Mouse (Mus musculus) left cerebral cortex, postnatal 10 days (tissue): ENCODE measurements around the gene Gfpt1. TPM values are rescaled to one million over a fixed set of nuclear protein-coding genes. Genes with fewer than 3 reads are reported as not detected.
"Not testable (repeated sequence)": the region's sequence is repeated elsewhere in the genome, so short reads cannot be mapped to it uniquely, and the experiment has no call there.

Source experiments
- DNase-seq, 2 experiments: peaks; one replicate each; pipeline ENCODE4 v3.0.0; 2021 to 2022; ENCODE audit warnings: low spot score in 2 of 2, mixed read lengths in 1 of 2; ENCODE audit errors: extremely low spot score in 1 of 2
- intact Hi-C: fragments of 180-260 bp; cut with DNase I; formaldehyde crosslinking; loops from one replicate; pipeline ENCODE4 v1.15.1; 2025
- total RNA-seq, 2 experiments: library from RNA; stranded (reverse); gene quantifications; 2 replicates each; pipeline ENCODE4 v1.2.3; 2021

Gfpt1 gene
- 10 to 100 TPM; 60.0 to 60.7 TPM for total RNA-seq

DNA sequence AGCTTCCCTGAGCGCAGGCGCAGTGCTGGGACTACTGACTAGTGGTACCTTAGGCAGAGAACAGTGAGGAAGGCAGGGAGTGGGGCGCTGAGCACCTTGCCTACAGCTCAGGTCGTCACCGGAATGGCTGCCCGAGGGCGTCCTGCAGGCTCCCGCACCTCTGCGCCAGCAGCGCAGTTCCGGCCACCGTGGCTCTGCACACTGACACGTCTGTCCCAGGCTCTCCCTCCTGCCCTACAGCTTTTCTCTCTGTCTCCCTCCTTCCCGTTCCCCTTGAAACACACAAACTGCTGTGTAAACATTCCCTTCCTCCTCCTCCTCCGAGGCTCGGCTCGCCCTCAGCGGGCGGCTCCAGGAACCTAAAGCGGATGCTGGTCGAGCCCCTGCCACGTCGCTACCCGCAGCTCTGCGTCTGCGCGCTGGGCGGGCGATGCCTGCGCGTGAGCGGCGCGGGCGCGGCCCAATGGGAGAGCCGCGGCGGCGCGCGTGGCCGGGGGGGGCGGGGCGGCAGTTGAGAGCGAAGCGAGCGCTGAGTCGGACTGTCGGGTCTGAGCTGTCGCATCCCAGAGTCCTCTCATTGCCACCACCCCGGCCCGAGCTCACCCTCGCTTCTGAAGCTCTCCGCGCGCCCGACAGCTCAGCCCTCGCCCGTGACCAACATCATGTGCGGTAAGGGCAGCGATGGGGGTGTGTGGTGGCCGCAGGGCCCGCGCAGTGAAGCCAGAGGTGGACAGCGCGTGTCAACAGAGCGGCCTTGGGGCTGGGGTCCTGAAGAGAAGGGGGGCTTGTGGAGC lies at the start of gene Gfpt1:
Gene Gfpt1 (plus strand): TSS at position 510 of the 794 bp plus-strand sequence.
- DNase-seq, result peak; percentile 90 to 98
- intact Hi-C loops, result no loop called here

DNA sequence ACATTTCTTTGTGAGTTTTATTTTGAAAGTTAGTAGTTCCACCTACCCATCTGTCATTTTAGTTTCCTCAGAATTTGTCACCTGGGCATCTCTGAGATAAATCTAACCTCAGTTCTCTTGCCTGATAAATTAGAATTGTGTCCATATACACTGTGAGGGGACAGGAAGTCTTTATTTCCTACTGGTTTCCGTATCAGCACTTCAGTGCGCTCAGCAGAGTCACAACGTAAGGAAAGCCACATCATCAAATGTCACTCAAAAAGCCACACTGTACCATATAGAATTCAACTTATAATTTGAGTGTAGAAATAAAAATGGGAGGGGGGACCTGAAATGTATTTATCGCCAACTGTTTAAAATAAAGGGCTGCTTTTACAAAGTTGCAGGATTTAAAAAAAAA lies 48.4 kb upstream of the Gfpt1 start:
- intact Hi-C loops, result no loop called here

DNA sequence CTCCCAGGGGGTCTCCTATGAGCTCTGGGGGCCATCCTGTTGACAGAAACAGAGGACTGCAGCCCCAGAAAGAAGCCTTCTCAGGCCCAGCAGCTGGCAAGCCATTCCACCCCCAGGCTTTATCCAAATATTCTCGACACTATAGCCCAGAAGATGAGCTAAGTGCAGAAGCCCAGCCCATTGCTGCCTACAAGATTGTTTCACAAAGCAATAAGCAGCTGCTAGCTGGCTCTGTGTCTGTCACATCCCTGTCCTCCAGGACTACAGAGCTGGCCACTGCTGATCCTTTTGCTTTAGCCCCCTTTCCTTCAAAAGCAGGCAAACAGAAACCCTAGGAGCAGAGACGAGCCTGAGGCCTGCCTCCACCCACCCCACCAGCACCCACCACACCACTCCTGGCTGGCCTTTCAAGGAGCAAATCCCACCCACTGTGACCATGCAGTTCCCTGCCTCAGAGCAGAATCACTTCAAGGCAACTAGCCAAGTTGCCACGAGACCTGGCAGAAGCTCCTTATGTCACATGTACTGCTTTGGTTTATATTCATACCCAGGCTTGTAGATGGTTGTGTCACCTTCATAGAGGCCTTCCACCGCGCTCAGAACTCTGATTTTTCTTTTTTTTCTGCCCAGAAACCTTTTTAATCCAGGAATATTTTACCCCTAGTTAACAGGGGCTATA lies 45.9 kb upstream of the Gfpt1 start:
- intact Hi-C loops, result no loop called here
- DNase-seq, result peak in 1 of 2 experiments; percentile 50

More for the DNA sequence above, 48.4 kb upstream of the Gfpt1 start:
- DNase-seq, result no peak

DNA sequence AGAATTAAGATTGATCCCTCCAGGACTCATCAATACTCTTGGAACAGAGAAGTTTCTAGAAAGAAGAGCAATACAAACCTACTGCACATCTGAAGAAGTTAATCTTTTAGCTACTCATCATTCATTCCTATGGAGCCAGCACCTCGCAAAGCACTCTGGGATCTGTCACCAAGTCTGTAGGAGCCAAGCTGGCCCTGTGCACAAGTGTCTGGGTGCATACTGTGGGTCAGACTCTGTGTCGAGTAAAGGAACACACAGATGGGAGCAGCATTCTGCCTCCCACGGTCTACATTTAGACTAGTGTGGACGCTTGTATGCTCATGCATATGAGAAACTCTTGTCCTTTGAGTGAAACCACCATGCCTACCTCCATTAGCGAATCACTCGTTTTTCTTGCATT lies 45.3 kb upstream of the Gfpt1 start:
- no peak for DNase-seq

DNA sequence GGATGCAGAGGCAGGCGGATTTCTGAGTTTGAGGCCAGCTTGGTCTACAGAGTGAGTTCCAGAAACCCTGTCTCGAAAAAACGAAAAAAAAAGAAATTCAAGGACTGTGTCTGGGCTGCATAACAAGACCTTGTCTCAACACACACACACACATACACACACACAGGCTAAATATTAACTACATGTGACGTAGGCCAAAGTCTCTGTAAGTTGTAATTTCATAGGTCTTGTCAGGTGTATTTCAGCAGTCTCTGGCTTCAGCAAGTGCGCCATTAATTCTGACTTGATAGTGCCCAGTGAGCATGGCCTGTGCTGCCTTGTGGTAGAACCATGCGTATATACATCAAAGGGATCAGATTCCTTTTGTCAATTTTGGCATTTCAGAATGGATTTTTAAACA lies 40.7 kb upstream of the Gfpt1 start:
- intact Hi-C loops, result no loop called here
- no peak for DNase-seq

More for the DNA sequence above, 45.3 kb upstream of the Gfpt1 start:
- intact Hi-C loops, result no loop called here

DNA sequence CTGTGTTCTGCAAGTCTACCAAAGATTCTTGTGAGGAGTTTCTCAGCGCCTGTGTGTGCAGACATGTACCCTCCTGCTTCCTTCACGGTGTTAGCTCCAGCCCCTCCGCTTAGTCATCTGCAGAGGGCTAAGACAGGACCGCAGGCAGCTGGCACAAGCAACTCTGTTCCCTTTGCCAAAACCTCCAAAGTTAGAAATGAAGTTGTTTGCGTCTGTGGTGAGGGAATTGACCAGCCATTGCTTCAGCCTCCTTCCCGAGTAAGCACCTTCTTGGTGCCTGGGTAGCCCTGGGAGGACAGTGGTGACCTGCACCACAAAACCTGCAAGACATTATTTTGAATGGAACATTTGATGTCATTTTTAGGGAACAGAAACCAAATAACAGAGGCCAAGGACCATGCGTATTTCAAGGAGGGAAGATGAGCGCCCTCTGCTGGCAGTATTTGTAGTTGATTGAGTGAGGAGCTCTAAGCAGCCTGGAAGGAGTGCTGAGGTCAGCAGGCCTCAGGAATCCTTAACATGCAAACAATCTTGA lies 40.1 kb upstream of the Gfpt1 start:
- intact Hi-C loops, result no loop called here
- DNase-seq, result peak; percentile 77 to 89

DNA sequence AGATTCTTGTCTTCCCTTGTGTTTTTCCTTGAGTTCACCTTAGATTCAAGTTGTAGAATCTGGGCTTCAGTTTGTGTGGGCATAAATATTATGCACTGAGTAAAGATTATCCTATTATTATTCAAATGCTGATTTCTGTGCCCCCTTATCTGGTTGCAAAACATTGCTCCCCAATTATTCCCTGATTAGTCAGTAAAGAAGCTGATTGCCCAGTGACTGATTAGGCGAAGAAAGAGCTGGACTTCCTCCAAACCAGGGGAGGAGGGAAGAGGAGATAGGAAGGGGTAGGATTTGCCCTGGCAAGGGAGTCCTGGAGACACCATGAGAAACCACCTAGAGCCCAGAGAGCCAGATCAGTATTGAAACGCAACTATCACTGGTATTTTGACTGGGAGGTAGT lies 38.5 kb upstream of the Gfpt1 start:
- intact Hi-C loops, result no loop called here
- no peak for DNase-seq

DNA sequence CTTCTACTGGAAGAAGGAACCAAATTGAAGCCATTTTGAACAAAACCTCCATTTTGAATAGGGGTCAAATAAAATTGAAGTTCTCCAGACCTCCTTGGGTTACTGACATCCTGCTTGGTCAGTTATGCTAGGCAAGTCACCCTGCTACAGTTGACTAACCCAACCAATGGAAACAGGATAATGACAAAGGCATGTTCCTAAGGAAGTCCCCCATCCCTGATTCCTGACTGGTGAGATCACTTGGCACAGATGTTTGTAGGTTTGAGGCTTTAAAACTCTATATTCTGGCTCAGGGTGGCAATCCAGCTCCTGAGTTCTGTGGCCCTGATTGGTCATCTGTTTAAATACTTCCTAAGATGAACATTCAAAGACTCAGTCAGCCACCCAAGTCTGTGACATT lies 37.1 kb upstream of the Gfpt1 start:
- intact Hi-C loops, result no loop called here
- DNase-seq, result no peak

DNA sequence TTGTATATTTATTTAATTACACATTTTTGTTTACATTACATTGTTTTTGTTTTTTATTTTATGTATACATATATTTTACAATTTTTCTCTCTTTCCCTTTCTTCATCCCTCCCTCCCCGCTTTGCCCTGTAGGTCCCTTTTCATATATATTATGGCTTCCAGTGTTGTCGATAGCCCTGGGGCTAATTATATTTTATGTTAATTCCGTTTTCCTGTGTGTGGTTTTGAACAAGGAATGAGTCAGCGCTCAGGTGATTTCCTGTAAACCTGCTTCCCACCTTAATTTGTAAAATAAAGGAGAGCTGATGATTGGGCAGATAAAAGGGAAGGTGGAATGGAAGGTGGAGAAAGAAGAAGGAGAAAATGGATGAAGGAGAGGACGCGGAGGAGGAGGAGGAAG lies 33.8 kb upstream of the Gfpt1 start, which contains the start of gene Nfu1:
Gene Nfu1 (plus strand): TSS at position 350 of the 400 bp plus-strand sequence.
- no peak for DNase-seq
- intact Hi-C loops, result no loop called here

DNA sequence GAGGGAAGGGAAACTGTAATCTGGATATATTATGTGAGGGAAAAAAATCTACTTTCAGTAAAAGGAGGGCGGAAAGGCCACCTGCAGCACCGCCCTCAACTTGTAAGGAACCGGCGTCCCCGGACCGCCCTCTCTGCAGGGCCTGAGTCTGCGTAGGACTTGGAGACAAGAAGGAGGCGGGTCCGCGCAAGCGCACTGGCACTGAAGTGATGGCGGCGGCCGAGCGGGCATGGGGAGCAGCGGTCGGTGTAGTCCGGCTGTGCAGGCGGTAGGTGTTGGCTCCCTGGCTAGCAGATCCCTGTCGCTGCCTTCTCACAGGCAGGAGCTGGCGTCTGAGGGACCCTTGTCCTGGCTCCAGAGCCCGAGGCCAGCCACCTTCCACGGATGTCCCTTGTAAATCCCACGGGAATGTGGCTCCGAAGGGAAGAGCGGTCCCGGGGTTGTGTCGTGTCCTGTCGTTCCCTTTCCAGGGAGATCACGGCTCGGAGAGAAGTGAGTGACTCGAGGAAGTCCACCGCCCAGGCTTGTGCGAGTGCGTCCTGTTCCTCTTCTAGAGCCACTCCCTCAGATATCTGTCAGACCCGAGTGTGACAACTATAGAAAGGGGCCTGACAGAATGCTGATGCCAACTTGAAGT lies 32.8 kb upstream of the Gfpt1 start:
- DNase-seq, result peak; percentile 90 to 97
- intact Hi-C loops, result no loop called here

DNA sequence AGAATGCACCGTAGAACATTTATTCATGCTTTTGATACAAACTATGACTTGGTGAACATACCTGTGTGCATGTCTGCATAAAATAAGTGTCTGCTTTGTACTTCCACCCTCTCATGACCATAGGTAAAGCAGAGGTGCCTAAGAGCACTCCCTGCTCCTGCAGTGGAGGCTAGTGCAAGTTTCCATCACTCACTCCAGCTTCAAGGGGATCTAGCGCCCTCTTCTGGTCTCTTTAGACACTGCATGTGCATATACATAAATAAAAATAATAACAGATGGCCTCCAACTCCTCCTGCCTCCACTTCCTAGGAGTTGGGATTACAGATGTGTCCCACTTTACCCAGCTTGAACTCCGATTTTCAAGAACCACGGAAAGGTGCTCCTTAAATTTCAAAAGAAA lies 25.7 kb upstream of the Gfpt1 start:
- intact Hi-C loops, result no loop called here
- DNase-seq, result peak in 1 of 2 experiments; percentile 30

DNA sequence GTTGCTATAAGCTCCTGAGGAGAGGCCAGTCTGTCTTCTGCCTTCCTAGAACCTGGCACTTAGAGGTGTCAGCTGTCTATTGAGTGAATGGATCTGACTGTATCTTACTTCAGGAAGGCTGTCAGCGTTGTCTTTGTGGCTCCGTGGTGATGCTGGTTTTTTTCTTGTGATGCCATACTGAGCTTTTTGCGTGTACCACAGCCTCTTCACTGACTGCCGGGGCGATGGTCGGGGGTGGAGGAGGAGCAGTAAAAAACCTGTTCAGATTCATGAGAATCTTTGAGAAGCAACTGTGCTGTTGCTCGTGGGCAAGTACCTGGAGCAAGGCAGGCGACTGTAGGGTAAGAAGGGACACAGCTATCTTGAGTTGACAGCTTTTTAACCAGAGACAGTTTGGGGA lies 23.8 kb upstream of the Gfpt1 start:
- intact Hi-C loops, result no loop called here
- no peak for DNase-seq

DNA sequence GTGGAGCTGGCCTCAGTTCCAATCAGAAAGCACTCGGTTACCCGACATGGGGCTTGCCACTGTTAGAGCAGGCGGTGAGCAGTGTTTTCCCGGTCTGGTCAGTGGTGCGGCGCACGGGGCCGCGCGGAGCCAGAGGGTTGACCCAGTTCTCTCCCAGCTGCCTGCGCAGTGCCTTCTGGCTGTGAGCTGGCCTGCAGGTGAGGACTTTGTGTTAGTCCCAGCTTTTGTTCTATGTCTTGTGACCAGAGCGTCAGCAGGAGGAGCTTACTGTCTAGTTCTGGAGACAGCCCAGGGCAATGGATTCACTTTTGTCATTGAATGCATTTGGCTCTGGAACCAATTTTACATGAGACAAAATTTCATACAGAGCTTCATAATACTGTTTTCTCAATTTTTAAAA lies 20.9 kb upstream of the Gfpt1 start:
- no peak for DNase-seq
- intact Hi-C loops, result no loop called here

DNA sequence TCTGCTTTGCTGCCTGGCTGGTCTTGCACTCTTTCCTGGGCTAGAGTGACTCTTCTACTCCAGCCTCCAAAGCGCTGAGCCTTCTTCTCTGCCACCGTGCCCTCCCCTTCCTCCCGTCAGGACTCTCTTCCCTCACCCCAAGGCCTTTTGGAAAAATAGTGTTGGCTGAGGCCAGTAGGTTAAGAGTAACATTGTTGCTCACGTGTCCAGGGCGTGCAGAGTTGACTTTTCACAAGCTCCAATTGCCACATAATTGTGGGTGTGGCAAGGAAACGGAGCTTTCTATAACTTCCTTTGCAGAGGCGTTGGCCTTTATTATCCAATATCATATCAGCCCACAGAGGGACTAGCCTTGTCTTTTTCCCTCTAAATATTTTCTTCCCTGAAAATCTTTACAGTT lies 15.7 kb upstream of the Gfpt1 start:
- DNase-seq, result no peak
- intact Hi-C loops, result no loop called here

DNA sequence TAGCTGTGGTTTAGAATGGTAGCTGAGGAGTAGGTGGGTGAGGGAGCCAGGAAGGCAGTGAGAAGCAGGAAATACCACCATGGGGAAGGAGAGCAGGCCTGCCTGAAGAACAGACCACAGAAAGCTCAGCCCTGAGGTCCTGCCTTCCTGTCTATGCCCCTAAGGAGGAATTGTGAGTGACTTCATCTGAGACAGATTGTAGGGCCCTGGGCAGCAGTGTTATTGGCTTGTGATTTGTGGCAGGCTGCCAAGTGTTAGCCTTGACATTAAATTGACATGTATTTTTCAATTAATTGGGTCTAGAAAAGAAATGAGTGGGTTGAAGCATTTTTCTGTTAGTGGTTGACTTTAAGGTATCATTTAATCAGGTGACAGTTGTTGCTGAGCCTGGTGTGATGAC lies 13.8 kb upstream of the Gfpt1 start:
- DNase-seq, result no peak
- intact Hi-C loops, result no loop called here

DNA sequence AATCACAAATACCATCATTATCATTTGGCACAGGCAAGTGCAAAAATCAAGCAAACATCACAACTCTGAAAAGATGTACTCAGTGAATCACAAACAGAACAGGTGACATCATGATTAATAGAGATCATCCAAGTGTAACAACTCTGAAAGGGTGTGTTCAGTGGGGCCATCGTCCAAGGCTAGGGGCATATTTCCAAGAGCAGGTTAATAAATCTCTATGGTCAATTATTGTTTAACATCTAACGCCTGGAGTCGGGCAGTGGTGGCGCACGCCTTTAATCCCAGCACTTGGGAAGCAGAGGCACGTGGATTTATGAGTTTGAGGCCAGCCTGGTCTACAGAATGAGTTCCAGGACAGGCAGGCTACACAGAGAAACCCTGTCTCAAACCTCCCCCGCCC lies 11.3 kb upstream of the Gfpt1 start:
- DNase-seq, intact Hi-C loops: not testable (repeated sequence)

DNA sequence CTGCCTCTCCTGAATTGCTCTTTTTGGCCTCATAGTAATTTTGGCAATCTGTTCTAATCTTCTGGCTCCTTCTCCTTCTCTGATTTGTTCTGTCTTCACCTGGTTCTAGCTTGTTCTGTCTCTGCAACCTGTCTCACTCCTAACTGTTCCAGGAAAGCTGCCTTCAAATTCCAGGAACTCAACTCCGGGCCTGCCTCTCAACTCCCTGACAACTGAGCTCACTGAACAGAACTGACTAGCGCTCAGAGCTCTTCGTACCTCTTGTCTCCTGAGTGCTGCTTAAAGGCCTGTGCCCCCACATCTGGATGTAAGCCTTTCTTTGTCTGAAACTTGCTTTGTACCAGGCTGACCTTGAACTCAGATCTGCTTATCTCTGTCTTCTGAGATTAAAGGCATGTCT lies 10.2 kb upstream of the Gfpt1 start:
- intact Hi-C loops, result no loop called here
- DNase-seq, result no peak

DNA sequence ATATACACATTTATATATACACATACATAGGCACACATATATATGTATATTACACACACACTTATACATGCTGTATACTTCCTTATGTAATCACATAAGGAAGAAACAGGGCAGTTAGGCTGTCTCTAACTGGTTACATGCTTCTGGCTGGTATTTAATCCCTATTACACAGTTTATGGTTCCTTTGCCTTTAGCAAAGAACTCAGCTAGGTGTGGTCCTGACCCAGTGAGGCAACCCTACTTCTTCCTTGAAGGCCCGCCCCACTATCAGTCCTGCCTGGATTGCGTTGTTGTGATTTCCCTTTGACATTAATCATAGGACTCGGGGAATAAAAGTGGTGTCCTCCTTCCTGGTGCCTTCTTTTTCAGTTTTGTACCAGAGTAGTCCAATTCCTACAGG lies 8.3 kb upstream of the Gfpt1 start:
- no peak for DNase-seq
- intact Hi-C loops, result no loop called here

DNA sequence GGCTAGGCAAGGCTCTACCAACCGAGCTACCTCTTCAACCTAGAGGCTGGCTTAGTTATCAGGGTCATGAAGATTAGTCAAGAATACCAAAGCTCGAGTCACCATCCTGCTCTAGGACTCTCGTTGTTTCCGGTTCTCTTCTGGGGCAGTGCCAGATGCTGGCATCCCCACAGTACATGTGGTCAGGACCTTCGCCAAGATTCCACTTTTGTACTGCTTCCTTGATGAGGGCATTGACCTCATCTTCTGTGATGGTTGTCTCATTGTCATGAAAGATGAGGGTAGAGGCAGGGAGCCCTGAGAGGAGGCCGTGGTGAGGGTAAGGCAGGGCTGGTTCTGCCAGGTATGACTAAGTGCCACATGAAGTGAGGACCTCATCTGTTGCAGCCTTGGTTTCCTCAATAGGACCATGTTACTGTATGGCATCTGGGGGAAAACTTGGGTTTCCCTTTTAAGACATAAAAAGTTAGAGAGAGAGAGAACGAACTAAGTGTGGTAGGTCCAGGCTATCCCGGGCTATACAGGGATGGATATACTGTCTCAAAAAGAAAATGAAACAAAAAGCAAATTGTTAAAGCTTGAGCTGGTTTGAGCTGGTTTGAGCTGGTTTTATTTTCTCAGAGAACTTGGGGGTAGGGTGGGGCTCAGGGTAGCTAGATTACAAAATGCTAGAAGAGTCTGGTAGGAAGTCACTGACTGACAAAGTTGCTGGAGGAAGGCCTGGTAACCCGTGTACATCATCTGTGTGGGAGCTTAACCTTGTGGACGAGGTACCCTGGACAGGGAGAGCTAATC lies 4.6 kb upstream of the Gfpt1 start:
- intact Hi-C loops, result no loop called here

More for the DNA sequence above, 4.6 kb upstream of the Gfpt1 start:
- no peak for DNase-seq
